Mouse (Mus musculus): ENCODE measurements around the gene Vtcn1. TPM values are rescaled to one million over a fixed set of nuclear protein-coding genes. Genes with fewer than 3 reads are reported as not detected.
"Not testable (repeated sequence)": the region's sequence is repeated elsewhere in the genome, so short reads cannot be mapped to it uniquely, and the experiment has no call there.

The Vtcn1 gene
- under 1 TPM; 0.22 to 0.75 (median 0.38) TPM for total RNA-seq (2022)

GRCm38 (mm10) chr3:100825225-100825965 is at the start of gene Vtcn1:
Gene Vtcn1, plus strand, starts transcription at chr3:100825459.
- no peak for DNase-seq (ENCODE audit: low spot score)

DNA sequence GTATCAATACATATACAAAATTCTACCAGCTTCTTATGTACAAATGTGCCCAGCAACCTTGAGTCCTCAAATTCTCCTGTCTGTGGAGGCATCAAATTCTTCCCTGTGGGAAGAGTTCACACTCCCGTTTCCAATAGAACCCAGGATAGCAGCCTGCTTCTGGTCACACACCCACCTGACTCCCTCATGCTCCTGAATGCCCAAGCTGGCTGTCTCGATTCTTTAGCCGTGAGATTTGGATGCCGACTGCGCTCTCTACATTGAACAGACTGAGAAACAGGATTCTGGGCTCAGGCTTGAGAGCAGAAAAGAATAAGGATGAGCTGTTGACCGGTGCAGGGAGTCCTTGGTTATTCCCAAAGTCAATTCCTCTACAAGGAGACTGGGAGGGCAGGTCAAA is 48.3 kb upstream of the Vtcn1 start:
- no peak for DNase-seq (ENCODE audit: low spot score)

DNA sequence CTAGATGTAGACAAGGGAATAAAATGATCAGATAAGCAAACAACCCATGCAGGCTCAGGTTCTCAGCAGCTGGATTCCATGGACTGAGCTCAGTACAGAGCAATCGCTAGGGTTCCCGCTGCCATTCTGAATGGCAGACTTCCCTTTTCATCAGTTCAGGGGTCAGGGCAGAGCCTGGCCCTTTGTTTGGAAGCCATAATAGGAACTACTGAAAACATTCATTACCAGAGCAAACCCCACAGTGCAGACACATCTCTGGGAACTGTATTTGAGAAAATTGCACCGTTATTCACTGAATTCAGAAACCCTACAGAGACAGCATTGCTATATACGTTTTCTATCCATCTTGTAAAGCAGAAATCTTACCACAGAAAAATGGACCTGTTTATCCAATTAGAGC is 47.7 kb upstream of the Vtcn1 start:
- no peak for DNase-seq (ENCODE audit: low spot score)

DNA sequence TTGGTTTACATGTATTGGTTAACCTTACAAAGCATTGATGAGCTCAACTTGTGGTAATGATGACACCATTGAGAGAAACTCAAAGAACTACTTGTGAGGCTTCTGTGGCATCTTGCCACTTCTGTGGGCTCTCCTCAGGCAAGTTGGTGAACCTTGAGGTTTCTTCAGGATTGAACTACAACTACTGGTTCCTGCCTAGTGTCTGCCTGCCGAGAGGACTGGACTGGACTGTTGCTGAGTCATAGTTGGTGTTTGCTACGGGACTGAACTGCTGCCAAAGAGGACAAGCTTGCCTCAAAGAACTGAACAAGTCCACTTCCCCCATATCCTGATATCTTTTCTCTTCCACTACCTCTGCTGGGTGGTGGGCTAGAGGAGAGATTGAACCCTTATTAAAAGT is 39.2 kb upstream of the Vtcn1 start:
- no peak for DNase-seq (ENCODE audit: low spot score)

DNA sequence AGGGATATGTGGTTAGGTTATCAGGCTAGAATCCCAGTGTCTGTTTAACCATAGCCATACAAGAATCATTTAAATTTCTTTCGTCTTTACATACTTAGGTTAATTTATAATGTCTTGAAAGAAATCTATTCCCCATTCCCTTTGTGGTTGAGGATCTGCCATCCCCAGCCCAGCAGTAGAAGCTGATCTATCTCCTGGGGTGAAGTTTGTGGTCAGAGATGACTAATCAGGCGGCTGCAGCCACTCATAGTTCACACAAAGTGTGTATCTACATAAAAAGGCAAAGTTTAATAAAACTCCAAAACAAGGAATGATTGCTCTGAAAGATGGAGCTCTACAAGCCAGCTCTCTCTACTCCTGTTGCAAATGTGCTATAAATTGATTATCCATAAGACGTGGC is 33.6 kb upstream of the Vtcn1 start:
- no peak for DNase-seq (ENCODE audit: low spot score)

GRCm38 (mm10) chr3:100793345-100793744 is 31.9 kb upstream of the Vtcn1 start:
- DNase-seq (ENCODE audit: low spot score): no peak

DNA sequence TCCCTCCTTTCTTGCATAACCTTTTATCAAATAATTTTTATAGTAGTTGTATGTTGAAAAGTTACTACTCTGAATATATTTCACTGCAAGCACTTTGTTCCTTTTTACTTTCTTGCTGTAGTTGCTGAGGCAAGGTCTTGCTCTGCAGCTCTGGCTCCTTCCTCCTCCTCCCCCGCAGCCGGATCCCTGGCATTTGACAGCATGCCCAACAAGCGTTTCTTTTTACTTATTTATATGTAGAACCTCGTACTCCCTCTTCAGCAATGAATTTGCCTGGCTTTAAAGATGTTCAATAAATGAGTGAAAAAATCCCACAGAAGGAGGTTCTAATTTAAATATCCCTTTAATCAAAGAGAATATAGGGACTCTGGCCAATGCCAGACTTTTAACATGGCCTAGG is 28.7 kb upstream of the Vtcn1 start:
- DNase-seq (ENCODE audit: low spot score): no peak

GRCm38 (mm10) chr3:100797166-100798145 is 27.8 kb upstream of the Vtcn1 start:
- DNase-seq (ENCODE audit: low spot score): no peak

DNA sequence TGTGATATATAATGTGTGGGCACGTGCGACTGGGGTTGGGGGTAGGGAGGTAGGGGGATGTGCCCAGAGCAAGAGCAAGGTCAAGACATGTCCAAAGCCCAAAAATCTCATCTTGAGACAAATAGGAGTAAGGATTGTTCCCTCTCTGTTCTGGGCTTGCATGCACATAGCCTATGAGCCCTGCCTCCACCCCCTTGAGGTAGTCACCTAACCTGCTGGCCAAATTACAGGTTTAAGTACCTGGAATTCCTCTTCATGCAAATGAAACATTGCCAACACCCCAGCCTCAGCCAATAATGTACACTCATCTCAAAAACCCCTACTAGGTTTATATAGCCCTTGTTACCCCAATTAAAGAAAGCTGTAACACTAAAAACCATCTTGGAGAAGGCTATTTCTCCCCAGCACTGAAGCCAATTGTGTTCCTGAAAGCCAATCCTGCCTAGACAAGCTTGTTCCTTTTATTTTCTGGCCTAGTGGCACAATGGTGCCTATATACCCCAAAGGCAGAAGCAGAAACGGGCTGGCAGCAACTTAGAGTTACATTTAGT is 26.3 kb upstream of the Vtcn1 start:
- DNase-seq (ENCODE audit: low spot score): no peak

- no peak for DNase-seq (ENCODE audit: low spot score)
These were observed 20.3 kb upstream of the Vtcn1 start for GRCm38 (mm10) chr3:100804975-100805374.

DNA sequence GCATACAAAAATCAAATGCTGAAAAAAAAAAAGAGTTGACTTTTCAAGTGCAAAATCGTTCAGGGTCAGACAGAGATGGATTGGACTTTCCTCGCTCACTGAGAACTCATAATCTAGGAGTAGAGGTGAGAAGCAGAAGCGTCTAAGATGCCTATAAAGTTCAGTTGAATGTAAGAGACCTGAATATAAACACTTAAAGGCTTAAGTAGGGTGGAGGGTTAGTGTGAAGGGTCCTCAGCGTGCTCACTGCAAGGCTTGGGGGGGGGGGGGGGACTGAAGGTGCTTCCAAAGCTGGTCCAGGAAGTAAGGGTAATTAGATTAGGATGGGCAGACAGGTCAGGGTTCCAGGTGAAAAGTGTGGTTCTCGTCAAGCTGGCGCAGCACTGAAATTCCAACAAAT is 19.3 kb upstream of the Vtcn1 start:
- DNase-seq (ENCODE audit: low spot score): no peak

- no peak for DNase-seq (ENCODE audit: low spot score)
These were observed 14.8 kb upstream of the Vtcn1 start for GRCm38 (mm10) chr3:100810461-100810860.

GRCm38 (mm10) chr3:100811836-100812235 is 13.4 kb upstream of the Vtcn1 start:
- no peak for DNase-seq (ENCODE audit: low spot score)

- not testable (repeated sequence) for DNase-seq (ENCODE audit: low spot score)
These were observed 9.8 kb upstream of the Vtcn1 start for GRCm38 (mm10) chr3:100815490-100815889.

DNA sequence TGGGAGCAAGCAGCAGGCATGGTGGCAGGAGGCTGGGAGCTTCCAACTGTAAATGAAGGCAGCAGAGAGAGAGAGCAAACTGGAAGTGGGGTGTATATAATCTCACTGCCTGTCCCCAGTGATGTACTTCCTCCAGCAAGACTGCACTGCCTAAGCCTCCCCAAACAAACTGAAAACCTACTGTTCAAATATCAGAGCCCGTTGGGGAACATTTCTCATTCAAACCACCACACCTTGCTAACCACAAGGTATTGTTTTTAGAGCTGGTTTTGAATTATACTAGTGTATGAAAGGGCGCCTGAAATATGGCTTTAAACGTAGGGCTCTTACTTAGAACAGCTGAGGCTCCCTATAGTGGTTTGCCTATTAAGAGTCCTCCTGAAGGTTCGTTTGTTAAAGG is 6.5 kb upstream of the Vtcn1 start:
- DNase-seq (ENCODE audit: low spot score): no peak

DNA sequence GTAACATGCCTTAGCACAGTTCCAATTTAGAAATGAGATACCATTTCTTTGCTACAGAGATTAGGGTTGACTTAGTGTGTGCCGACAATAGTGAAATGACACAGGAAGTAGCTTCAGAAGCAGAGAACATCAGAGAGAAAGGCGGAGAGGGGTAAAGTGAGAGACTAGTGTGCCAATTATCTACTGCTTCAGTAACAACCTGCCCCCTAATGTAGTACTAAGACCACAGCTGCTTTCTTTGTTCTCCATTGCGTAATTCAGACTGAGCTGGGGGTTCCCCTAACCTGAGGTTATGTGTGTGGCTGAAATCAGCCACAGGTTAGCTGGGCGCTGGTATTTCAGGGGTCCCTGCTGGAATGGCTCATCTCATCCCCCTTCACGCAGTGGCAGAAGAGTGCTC is 5.7 kb upstream of the Vtcn1 start:
- DNase-seq (ENCODE audit: low spot score): no peak

- DNase-seq (ENCODE audit: low spot score): no peak
These were observed 4.4 kb upstream of the Vtcn1 start for GRCm38 (mm10) chr3:100820852-100821251.

GRCm38 (mm10) chr3:100821276-100821675 is 4.0 kb upstream of the Vtcn1 start:
- DNase-seq (ENCODE audit: low spot score): no peak

DNA sequence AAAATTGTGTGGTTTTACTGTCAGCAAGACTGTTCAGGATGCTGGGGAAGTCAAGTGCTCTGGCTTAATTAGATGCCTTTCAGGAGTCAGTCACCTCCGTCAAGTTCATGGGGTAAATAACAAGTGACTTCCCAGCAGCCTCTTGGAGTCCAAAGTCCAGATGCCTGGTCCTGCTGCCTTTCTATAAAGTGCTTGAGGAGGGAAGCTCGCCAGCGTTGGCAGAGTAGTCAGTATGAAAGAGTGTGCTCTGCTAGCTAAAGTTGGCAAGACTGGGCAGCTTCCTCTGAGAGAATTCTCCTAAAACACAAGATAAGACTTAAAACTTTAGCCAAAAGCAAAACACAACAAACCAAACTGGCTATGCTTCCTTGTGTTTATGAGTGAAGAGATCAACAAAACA is 18.5 kb downstream of the Vtcn1 start:
- DNase-seq (ENCODE audit: low spot score): no peak

GRCm38 (mm10) chr3:100844366-100844765 is 19.1 kb downstream of the Vtcn1 start:
- DNase-seq (ENCODE audit: low spot score): no peak

DNA sequence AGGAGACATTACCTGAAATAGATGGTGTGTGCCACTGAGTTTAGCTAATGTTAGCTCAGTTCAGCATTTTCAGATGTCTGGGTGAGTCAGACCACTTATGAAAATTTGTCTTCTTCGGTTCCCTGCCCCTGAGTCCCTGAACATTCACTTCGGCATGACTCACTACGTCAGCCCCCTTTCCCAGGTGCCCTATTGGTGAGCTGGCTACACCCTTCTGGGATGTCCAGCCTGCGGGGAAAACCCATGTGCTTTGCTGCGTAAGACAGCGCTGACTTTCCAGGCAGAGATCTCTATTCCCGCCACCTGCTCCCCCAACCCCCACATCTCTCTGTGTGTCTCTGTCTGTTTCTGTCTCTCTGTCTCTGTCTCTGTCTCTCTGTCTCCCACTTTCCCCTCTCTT is 23.1 kb downstream of the Vtcn1 start:
- DNase-seq (ENCODE audit: low spot score): no peak

DNA sequence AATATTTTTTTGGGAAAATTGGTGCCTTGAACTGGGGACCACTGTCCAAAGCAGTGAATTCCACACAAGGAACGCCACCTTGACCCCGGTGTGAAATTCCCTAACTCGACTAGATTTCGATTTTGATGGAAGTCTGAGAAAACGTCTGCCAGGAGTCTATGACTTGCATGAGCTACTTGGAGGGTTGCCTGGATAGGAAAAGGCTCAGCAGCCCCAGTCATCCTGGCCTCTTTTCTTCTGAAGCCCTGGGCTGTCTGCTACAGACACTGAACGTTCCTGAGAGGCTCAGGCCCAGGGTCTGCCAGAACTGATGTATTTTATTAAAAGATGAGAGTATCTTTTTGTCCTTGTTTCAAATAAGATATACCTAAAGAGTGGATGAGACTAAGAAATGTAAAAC is 25.2 kb downstream of the Vtcn1 start:
- peak; percentile 6 for DNase-seq (ENCODE audit: low spot score)

Measured in heart, adult 8-10 months (tissue).